Mouse (Mus musculus): ENCODE measurements around the gene Serhl. TPM values are rescaled to one million over a fixed set of nuclear protein-coding genes. Genes with fewer than 3 reads are reported as not detected.

The Serhl gene
- polyA plus RNA-seq, 1 experiment from 2014 or later = 45.4 TPM

DNA sequence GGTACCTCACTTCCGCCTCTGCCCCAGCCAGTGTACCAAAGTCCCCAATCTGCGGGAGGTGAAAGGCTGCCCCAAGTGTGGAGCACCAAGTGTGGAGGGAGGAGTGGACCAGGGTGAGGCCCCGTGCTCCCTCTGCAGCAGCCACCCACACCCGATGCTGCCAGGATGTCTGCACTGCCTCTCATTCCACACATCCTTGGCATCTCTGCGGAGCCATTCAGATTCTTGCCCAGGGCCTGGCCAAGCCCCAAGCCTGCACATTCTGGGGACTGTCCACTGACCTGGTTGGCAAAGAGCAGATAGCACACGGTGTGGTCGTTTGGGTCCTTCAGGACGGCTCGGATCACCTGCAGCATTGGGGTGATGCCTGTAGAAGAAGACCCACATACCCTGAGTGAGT lies 70.5 kb downstream of the Serhl start:
- H3K27ac ChIP-seq = no peak overlapping the region
- no peaks in the 10 kb centered on the region for H3K27me3 ChIP-seq
- H3K4me2 ChIP-seq = no peak overlapping the region
- H3K36me3 ChIP-seq (replicated peaks) = peaks cover 53% of the 10 kb centered on the region
- 95% methylated on average over 9 of the region's 9 CpGs for WGBS
- no peak for ATAC-seq (ENCODE audit: low FRiP score)
- H3K4me3 ChIP-seq (replicated peaks) = no peak overlapping the region
- no peaks in the 10 kb centered on the region for H3K9me3 ChIP-seq
- H3K4me1 ChIP-seq = peaks cover 9% of the 10 kb centered on the region
- H3K9ac ChIP-seq = no peak overlapping the region

DNA sequence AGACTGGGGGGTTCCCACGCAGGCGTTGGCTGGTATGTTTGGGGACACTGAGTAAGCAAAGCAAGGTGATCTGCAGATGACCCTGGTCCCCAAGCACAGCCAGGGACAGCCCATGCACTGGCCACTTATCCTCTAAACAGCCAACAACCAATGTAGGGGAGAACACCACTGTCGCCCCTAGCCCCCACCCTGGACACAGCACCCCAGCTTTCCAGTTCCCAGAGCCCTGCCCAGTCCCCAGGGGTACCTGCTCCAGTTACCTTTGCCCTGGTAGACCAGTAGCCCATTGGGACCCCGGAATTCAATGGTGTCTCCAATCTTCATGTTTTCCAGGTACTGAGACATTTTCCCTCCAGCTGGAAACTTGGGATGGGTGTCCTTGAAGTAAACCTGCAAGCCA lies 71.3 kb downstream of the Serhl start:
- Histone ChIP-seq H3K36me3 (replicated peaks) (peaks cover 58% of the 10 kb centered on the region), H3K4me1 (peaks cover 9% of the 10 kb centered on the region)
- WGBS = 96% methylated on average over 4 of the region's 4 CpGs

DNA sequence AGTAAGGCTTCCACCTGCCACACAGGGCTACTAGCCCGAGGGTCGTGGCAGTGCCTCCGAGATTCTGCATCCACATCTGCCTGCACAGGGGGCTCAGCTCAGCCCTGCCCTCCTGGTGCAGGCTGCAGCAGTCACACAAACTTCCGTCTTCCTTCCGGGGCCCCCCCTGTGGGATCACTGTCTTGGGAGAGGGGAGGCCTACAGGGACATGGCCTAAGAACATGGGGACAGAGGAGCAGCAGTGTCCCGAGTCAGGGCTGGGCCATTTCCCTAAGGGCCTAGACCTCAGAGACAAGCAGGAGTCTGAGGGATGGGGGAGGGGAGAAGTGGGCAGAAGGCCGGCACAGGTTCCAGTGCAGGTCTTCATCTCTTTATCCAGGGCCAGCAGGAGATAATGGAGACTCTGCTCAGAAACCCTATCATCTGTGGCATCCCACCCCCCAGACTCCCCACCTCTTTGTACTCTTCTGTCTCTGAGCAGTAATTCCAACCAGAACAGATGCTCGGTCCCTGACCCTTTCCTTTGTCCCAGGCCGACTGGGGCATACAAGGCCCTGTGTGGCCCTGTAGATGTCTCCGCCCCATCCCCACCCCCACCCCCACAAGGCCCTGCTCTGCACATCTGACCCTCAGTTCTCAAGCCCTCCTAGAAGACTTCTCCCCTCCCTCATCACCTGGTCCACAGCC lies 71.9 kb downstream of the Serhl start:
- H3K27me3 ChIP-seq = no peaks in the 10 kb centered on the region
- peak overlapping the region; percentile 21; the same call in 1 of the 2 replicates for H3K9ac ChIP-seq
- 0 out of 2 replicates have a peak overlapping the region, but pooled peaks have one; percentile 19 for H3K27ac ChIP-seq
- H3K36me3 ChIP-seq (replicated peaks) = peaks cover 58% of the 10 kb centered on the region
- no peak overlapping the region for H3K4me2 ChIP-seq
- 28% methylated on average over 10 of the region's 10 CpGs for WGBS
- peaks cover 9% of the 10 kb centered on the region for H3K4me1 ChIP-seq
- ATAC-seq (ENCODE audit: low FRiP score) = no peak; the same call in 1 of the 2 replicates
- H3K9me3 ChIP-seq = no peaks in the 10 kb centered on the region
- no peak overlapping the region for H3K4me3 ChIP-seq (replicated peaks)

More for the DNA sequence above, 71.3 kb downstream of the Serhl start:
- no peak for ATAC-seq (ENCODE audit: low FRiP score)
- H3K9me3 ChIP-seq = no peaks in the 10 kb centered on the region
- H3K27me3 ChIP-seq = no peaks in the 10 kb centered on the region
- H3K4me2 ChIP-seq = no peak overlapping the region
- no peak overlapping the region for H3K9ac ChIP-seq
- no peak overlapping the region for H3K27ac ChIP-seq
- no peak overlapping the region for H3K4me3 ChIP-seq (replicated peaks)

DNA sequence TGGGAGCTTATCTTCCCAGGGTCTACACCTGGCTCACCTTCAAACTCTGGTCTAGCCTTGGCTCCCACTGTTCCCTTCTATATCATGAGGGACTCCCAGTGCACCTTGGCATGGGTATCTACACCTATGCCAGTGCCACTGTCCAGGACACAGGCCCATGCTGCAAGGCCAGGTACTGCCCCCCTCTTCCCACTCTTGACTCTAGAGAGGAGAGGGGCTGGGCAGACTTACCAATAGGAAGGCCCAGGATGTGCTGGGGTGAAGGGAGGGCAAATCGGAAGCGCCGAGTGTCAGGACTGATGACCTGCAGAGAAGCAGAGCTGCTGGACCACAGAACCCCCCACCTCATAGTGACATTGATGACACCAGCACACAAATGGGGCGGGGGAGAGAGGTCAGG lies 72.7 kb downstream of the Serhl start:
- 89% methylated on average over 4 of the region's 4 CpGs for WGBS
- Histone ChIP-seq H3K4me1 (peaks cover 9% of the 10 kb centered on the region), H3K4me2 (no peak overlapping the region), H3K9ac (no peak overlapping the region), H3K4me3 (replicated peaks) (no peak overlapping the region), H3K27me3 (no peaks in the 10 kb centered on the region), H3K27ac (no peak overlapping the region), H3K36me3 (replicated peaks) (peaks cover 54% of the 10 kb centered on the region), H3K9me3 (no peaks in the 10 kb centered on the region)
- no peak for ATAC-seq (ENCODE audit: low FRiP score)

DNA sequence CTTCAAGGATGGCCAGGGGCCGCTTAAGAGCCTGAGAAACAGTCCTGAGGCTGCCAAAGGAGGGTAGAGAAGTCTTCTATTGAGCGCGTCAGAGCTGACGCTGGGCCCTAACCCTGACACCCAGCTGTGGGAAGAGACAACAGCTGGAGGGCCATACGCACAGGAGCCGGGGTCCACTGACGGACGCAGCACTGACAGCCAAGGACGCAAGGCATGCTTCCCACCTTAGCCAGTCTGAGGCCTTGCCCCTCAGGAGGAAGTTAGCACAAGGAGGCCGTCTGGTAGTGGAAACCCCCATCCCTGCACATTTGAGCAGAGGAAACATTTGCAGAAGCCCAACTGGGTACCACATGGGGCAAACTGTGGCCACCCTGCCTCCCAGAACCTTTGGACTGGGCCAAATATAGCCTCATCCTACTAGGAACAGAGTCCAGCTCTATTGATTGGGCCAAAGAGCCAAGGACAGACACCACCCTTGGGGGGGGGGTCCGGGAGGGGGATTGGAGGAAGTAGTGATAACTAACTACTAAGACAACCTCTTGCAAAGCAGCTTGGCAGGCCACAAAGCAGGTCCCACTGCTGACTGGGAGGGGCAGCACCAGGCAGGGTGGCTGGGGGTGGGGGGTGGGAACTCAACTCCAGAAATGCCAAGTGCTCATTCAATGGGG lies 73.6 kb downstream of the Serhl start:
- H3K4me1 ChIP-seq = peaks cover 9% of the 10 kb centered on the region
- H3K36me3 ChIP-seq (replicated peaks) = peaks cover 45% of the 10 kb centered on the region
- no peak overlapping the region for H3K4me3 ChIP-seq (replicated peaks)
- no peaks in the 10 kb centered on the region for H3K9me3 ChIP-seq
- ATAC-seq (ENCODE audit: low FRiP score) = no peak
- no peak overlapping the region for H3K9ac ChIP-seq
- no peak overlapping the region for H3K4me2 ChIP-seq
- 89% methylated on average over 11 of the region's 11 CpGs for WGBS
- no peaks in the 10 kb centered on the region for H3K27me3 ChIP-seq
- no peak overlapping the region for H3K27ac ChIP-seq

DNA sequence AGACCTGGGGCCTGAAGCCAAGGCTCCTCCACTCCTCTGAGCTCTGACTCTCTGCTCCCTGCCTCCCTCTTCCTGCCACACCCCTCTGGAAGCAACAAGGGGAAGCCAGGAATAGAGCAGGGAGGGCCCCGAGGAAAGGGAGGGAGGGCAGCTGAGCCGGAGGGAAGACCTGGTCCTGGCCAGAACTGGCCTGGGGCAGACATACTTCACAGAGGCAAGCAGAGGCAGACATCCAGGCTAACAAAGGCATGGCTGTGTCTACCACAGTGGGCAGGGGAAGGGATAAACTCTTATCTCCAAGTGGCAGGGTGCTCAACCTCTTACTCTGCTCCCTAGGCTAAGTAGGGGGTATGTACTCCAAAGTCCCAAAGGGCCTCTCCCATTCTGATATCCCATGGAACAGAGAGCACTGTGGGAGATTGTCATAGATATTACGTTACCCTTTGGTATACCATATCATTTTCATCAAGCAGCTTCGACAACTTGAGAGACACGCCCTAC lies 75.7 kb downstream of the Serhl start:
- peaks cover 14% of the 10 kb centered on the region for H3K4me1 ChIP-seq
- H3K27ac ChIP-seq = 0 out of 2 replicates have a peak overlapping the region, but pooled peaks have one; percentile 31
- no peaks in the 10 kb centered on the region for H3K27me3 ChIP-seq
- H3K4me2 ChIP-seq = no peak overlapping the region
- 83% methylated on average over 5 of the region's 5 CpGs for WGBS
- no peak overlapping the region for H3K9ac ChIP-seq
- H3K4me3 ChIP-seq (replicated peaks) = no peak overlapping the region
- no peaks in the 10 kb centered on the region for H3K9me3 ChIP-seq
- peaks cover 24% of the 10 kb centered on the region for H3K36me3 ChIP-seq (replicated peaks)
- ATAC-seq (ENCODE audit: low FRiP score) = no peak

DNA sequence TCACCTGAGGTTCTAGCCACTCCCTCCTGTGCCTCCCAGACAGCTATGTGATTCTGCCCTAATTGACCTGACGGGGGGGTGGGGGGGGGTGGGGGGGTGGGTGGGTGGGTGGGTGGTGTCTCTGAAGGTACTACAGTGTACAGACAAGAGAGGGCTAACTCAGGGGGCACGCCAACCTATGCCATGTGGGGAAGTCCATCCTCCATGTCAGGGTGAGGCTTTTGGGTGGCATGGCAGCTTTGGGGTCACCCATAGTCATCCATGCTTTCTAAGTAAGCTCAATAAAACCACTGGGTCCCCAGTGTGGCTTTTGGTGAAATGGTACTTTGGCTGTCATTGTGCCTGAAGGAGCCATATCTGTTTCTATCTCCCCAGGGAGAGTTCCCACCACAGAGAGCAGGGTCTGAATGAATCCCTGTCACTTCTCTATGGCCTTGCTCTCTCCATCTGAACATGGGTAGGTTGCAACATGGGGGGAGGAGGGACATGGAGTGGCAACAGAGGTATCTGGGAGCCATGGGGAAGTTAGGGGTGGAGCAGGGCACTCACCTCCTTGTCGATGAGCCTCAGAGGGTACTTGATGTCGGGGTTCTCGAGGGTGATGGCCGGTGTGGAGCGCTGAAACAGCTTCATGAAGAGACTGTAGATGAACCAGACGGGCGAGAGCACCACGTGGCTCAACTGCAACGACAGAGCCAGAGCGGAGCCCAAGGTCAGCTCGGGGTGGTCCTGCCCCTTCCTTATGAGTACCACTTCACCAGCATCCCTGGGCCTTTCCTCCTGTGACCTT lies 76.4 kb downstream of the Serhl start:
- Histone ChIP-seq H3K9me3 (no peaks in the 10 kb centered on the region), H3K36me3 (replicated peaks) (peaks cover 17% of the 10 kb centered on the region), H3K4me2 (no peak overlapping the region), H3K27ac (no peak overlapping the region), H3K4me1 (peaks cover 21% of the 10 kb centered on the region), H3K9ac (no peak overlapping the region), H3K27me3 (no peaks in the 10 kb centered on the region), H3K4me3 (replicated peaks) (no peak overlapping the region)
- ATAC-seq (ENCODE audit: low FRiP score) = no peak
- 94% methylated on average over 13 of the region's 13 CpGs for WGBS

Other genes starting within 250 kb of the Serhl start
- 14.7 and 14.9 TPM in 2 replicates for gene Tcf20, start 101.6 kb upstream of the Serhl start, polyA plus RNA-seq (2016; fragmentation: Nextera tagmentation; extraction: Ambion mirVana)
- gene Nfam1, start 56.2 kb upstream of the Serhl start, polyA plus RNA-seq (2016; fragmentation: Nextera tagmentation; extraction: Ambion mirVana) = 1.4 and 1.7 TPM in 2 replicates
- 64.8 and 65.9 TPM in 2 replicates for gene Rrp7a, start 33.3 kb downstream of the Serhl start, polyA plus RNA-seq (2016; fragmentation: Nextera tagmentation; extraction: Ambion mirVana)
- gene Poldip3, start 59.9 kb downstream of the Serhl start, polyA plus RNA-seq (2016; fragmentation: Nextera tagmentation; extraction: Ambion mirVana) = 173 and 177 TPM in 2 replicates
- 125 and 140 TPM in 2 replicates for gene Cyb5r3, start 83.1 kb downstream of the Serhl start, polyA plus RNA-seq (2016; fragmentation: Nextera tagmentation; extraction: Ambion mirVana)
- gene A4galt, start 162.3 kb downstream of the Serhl start, polyA plus RNA-seq (2016; fragmentation: Nextera tagmentation; extraction: Ambion mirVana) = 1.3 and 1.4 TPM in 2 replicates

All from forebrain, embryonic 12.5 days (tissue).